Mouse (Mus musculus): ENCODE measurements at regions not wholly inside any gene's neighbourhood (a gene's known extent, or its start where the extent isn't known, plus 50 kb on each side); places are given as distances from the start of the nearest gene placed in this dataset.

DNA sequence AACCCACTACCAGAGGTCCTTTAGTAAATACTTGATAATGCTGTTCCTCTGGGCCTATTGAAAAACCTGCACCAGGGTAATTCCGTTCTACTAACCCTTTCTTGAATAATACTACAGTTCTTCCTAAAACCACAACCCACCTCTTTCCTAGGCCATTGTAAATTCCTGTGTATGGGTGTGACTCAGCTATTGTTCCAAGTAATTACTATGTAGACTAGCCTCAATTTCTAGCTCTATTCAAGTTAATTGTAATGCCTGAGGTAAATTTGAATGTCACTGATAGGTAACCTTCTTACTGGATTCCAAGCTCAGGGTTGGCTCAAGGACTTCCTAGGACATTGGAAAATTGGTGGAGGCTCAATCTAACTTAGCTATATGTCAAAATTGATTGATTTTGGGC is 185.1 kb upstream of the Slc5a7 start:
- 85% methylated on average over 1 of the region's 1 CpGs for WGBS
- H3K4me3 ChIP-seq (ENCODE audit: low read depth, low read length) = no peak overlapping the region

GRCm38 (mm10) chr17:54439910-54440309 is 141.1 kb upstream of the Slc5a7 start:
- Histone ChIP-seq H3K36me3 (replicated peaks; ENCODE audit: control insufficient read depth, insufficient read depth, low read depth, low read length) (no peaks in the 10 kb centered on the region), H3K4me2 (ENCODE audit: low read depth, low read length) (no peak overlapping the region), H3K4me1 (ENCODE audit: control insufficient read depth, insufficient read depth, low read length) (no peaks in the 10 kb centered on the region), H3K27ac (replicated peaks; ENCODE audit: low read depth, low read length) (no peak overlapping the region), H3K9ac (replicated peaks; ENCODE audit: low read length) (no peak overlapping the region), H3K27me3 (ENCODE audit: control insufficient read depth, insufficient read depth, low read length) (no peaks in the 10 kb centered on the region), H3K4me3 (ENCODE audit: low read depth, low read length) (no peak overlapping the region), H3K9me3 (replicated peaks; ENCODE audit: control insufficient read depth, low read length) (no peaks in the 10 kb centered on the region)
- no peak for DNase-seq (ENCODE audit: low spot score)
- 92% methylated on average over 3 of the region's 3 CpGs for WGBS
- no peak for ATAC-seq (replicated peaks; ENCODE audit: insufficient number of reproducible peaks, low FRiP score, low TSS enrichment, low read depth)

More for the DNA sequence above, 185.1 kb upstream of the Slc5a7 start:
- no peak overlapping the region for H3K9ac ChIP-seq (replicated peaks; ENCODE audit: low read length)
- ATAC-seq (replicated peaks; ENCODE audit: insufficient number of reproducible peaks, low FRiP score, low TSS enrichment, low read depth) (no peak), DNase-seq (ENCODE audit: low spot score) (no peak)
- H3K36me3 ChIP-seq (replicated peaks; ENCODE audit: control insufficient read depth, insufficient read depth, low read depth, low read length) = no peaks in the 10 kb centered on the region
- H3K27ac ChIP-seq (replicated peaks; ENCODE audit: low read depth, low read length) = no peak overlapping the region
- H3K4me1 ChIP-seq (ENCODE audit: control insufficient read depth, insufficient read depth, low read length) = no peaks in the 10 kb centered on the region
- no peak overlapping the region for H3K4me2 ChIP-seq (ENCODE audit: low read depth, low read length)
- H3K9me3 ChIP-seq (replicated peaks; ENCODE audit: control insufficient read depth, low read length) = no peaks in the 10 kb centered on the region
- no peaks in the 10 kb centered on the region for H3K27me3 ChIP-seq (ENCODE audit: control insufficient read depth, insufficient read depth, low read length)

DNA sequence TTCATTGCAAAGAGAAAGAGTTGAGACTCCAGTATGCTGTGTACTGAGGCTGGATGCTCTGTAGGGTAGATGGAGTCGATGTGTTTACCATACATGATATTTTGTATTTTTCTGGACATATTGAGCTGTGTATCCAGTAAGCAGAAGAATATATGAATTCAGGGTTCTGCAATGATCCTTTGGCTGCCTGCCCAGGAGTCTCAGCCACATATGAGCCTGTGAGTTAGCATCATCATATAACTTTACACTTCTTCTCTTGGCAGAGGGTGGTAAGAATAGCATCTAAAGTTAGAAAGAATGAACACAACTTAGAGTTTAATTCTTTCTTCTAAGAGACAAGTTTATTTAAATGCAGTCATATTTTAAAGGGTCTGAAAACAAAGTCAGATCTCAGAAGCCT is 139.6 kb upstream of the Slc5a7 start:
- H3K36me3 ChIP-seq (replicated peaks; ENCODE audit: control insufficient read depth, insufficient read depth, low read depth, low read length) = no peaks in the 10 kb centered on the region
- no peak overlapping the region for H3K9ac ChIP-seq (replicated peaks; ENCODE audit: low read length)
- H3K4me1 ChIP-seq (ENCODE audit: control insufficient read depth, insufficient read depth, low read length) = no peaks in the 10 kb centered on the region
- no peak overlapping the region for H3K27ac ChIP-seq (replicated peaks; ENCODE audit: low read depth, low read length)
- no peak overlapping the region for H3K4me2 ChIP-seq (ENCODE audit: low read depth, low read length)
- H3K9me3 ChIP-seq (replicated peaks; ENCODE audit: control insufficient read depth, low read length) = no peaks in the 10 kb centered on the region
- no peaks in the 10 kb centered on the region for H3K27me3 ChIP-seq (ENCODE audit: control insufficient read depth, insufficient read depth, low read length)
- WGBS = 80% methylated on average over 1 of the region's 1 CpGs
- H3K4me3 ChIP-seq (ENCODE audit: low read depth, low read length) = no peak overlapping the region
- DNase-seq (ENCODE audit: low spot score) (no peak), ATAC-seq (replicated peaks; ENCODE audit: insufficient number of reproducible peaks, low FRiP score, low TSS enrichment, low read depth) (no peak)

- Histone ChIP-seq H3K27ac (replicated peaks; ENCODE audit: low read depth, low read length) (no peak overlapping the region), H3K36me3 (replicated peaks; ENCODE audit: control insufficient read depth, insufficient read depth, low read depth, low read length) (no peaks in the 10 kb centered on the region), H3K4me3 (ENCODE audit: low read depth, low read length) (no peak overlapping the region), H3K27me3 (ENCODE audit: control insufficient read depth, insufficient read depth, low read length) (no peaks in the 10 kb centered on the region), H3K9ac (replicated peaks; ENCODE audit: low read length) (no peak overlapping the region), H3K4me2 (ENCODE audit: low read depth, low read length) (no peak overlapping the region), H3K9me3 (replicated peaks; ENCODE audit: control insufficient read depth, low read length) (no peaks in the 10 kb centered on the region), H3K4me1 (ENCODE audit: control insufficient read depth, insufficient read depth, low read length) (no peaks in the 10 kb centered on the region)
- DNase-seq (ENCODE audit: low spot score) (no peak), ATAC-seq (replicated peaks; ENCODE audit: insufficient number of reproducible peaks, low FRiP score, low TSS enrichment, low read depth) (no peak)
These were observed 131.1 kb upstream of the Slc5a7 start for GRCm38 (mm10) chr17:54429922-54430321.

DNA sequence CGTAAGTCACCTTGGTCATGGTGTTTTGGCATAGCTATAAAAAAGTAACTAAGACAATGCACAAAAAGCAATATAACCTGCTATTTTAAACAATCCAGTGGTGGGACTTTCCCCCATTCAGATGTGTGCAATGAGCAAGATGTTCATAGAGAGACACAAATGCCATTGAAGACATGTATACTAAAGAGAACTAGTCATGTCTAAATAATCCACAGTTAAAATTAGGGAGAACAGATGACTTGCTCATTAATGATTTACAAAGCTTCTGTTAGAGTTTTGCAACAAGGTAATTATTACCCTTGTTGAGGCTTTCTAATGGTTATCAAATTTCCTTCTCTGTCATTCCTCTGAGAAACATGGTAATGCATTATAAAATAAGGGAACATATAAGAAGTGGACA is 115.4 kb upstream of the Slc5a7 start:
- H3K4me3 ChIP-seq (ENCODE audit: low read depth, low read length) = no peak overlapping the region
- H3K27ac ChIP-seq (replicated peaks; ENCODE audit: low read depth, low read length) = no peak overlapping the region
- no peaks in the 10 kb centered on the region for H3K27me3 ChIP-seq (ENCODE audit: control insufficient read depth, insufficient read depth, low read length)
- ATAC-seq (replicated peaks; ENCODE audit: insufficient number of reproducible peaks, low FRiP score, low TSS enrichment, low read depth) (no peak), DNase-seq (ENCODE audit: low spot score) (no peak)
- no peak overlapping the region for H3K9ac ChIP-seq (replicated peaks; ENCODE audit: low read length)
- no peaks in the 10 kb centered on the region for H3K9me3 ChIP-seq (replicated peaks; ENCODE audit: control insufficient read depth, low read length)
- H3K36me3 ChIP-seq (replicated peaks; ENCODE audit: control insufficient read depth, insufficient read depth, low read depth, low read length) = no peaks in the 10 kb centered on the region
- H3K4me2 ChIP-seq (ENCODE audit: low read depth, low read length) = no peak overlapping the region
- no peaks in the 10 kb centered on the region for H3K4me1 ChIP-seq (ENCODE audit: control insufficient read depth, insufficient read depth, low read length)
- WGBS = 83% methylated on average over 1 of the region's 1 CpGs

DNA sequence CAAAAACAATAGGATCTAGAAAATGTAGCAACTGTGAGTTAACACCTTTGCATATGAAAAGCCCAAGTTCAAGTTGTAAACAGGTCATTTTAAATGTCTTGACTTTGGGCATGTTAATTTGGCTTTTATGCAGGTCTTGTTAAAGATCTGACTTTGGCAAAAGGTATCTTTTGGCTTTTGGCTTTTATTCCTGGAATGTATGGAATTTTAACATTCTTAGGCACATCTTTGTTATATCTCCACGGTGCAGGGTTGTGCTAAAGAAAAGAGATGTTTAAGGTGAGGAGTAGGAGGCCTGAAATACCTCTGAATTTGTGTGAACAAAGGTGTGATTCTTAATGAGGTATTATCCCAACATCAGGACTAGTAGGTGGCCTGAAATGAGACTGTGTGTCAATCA is 97.6 kb upstream of the Slc5a7 start:
- no peak for ATAC-seq (replicated peaks; ENCODE audit: insufficient number of reproducible peaks, low FRiP score, low TSS enrichment, low read depth)
- no peak overlapping the region for H3K4me3 ChIP-seq (ENCODE audit: low read depth, low read length)
- DNase-seq (ENCODE audit: low spot score) = no peak
- 72% methylated on average over 1 of the region's 1 CpGs for WGBS
- no peak overlapping the region for H3K4me2 ChIP-seq (ENCODE audit: low read depth, low read length)
- no peaks in the 10 kb centered on the region for H3K9me3 ChIP-seq (replicated peaks; ENCODE audit: control insufficient read depth, low read length)
- H3K4me1 ChIP-seq (ENCODE audit: control insufficient read depth, insufficient read depth, low read length) = no peaks in the 10 kb centered on the region
- no peaks in the 10 kb centered on the region for H3K27me3 ChIP-seq (ENCODE audit: control insufficient read depth, insufficient read depth, low read length)
- no peak overlapping the region for H3K9ac ChIP-seq (replicated peaks; ENCODE audit: low read length)
- H3K27ac ChIP-seq (replicated peaks; ENCODE audit: low read depth, low read length) = no peak overlapping the region
- no peaks in the 10 kb centered on the region for H3K36me3 ChIP-seq (replicated peaks; ENCODE audit: control insufficient read depth, insufficient read depth, low read depth, low read length)

- Histone ChIP-seq H3K4me3 (ENCODE audit: low read depth, low read length) (no peak overlapping the region), H3K4me1 (ENCODE audit: control insufficient read depth, insufficient read depth, low read length) (no peaks in the 10 kb centered on the region), H3K36me3 (replicated peaks; ENCODE audit: control insufficient read depth, insufficient read depth, low read depth, low read length) (no peaks in the 10 kb centered on the region), H3K9ac (replicated peaks; ENCODE audit: low read length) (no peak overlapping the region), H3K4me2 (ENCODE audit: low read depth, low read length) (no peak overlapping the region), H3K27ac (replicated peaks; ENCODE audit: low read depth, low read length) (no peak overlapping the region), H3K9me3 (replicated peaks; ENCODE audit: control insufficient read depth, low read length) (no peaks in the 10 kb centered on the region), H3K27me3 (ENCODE audit: control insufficient read depth, insufficient read depth, low read length) (no peaks in the 10 kb centered on the region)
- ATAC-seq (replicated peaks; ENCODE audit: insufficient number of reproducible peaks, low FRiP score, low TSS enrichment, low read depth) (no peak), DNase-seq (ENCODE audit: low spot score) (peak; percentile 75)
- WGBS = 36% methylated on average over 3 of the region's 3 CpGs
These were observed 78.7 kb upstream of the Slc5a7 start for GRCm38 (mm10) chr17:54377500-54377899.

- no peaks in the 10 kb centered on the region for H3K27me3 ChIP-seq (ENCODE audit: control insufficient read depth, insufficient read depth, low read length)
- no peak overlapping the region for H3K4me3 ChIP-seq (ENCODE audit: low read depth, low read length)
- no peak overlapping the region for H3K27ac ChIP-seq (replicated peaks; ENCODE audit: low read depth, low read length)
- H3K9me3 ChIP-seq (replicated peaks; ENCODE audit: control insufficient read depth, low read length) = no peaks in the 10 kb centered on the region
- H3K4me1 ChIP-seq (ENCODE audit: control insufficient read depth, insufficient read depth, low read length) = no peaks in the 10 kb centered on the region
- WGBS = 93% methylated on average over 2 of the region's 2 CpGs
- ATAC-seq (replicated peaks; ENCODE audit: insufficient number of reproducible peaks, low FRiP score, low TSS enrichment, low read depth) (no peak), DNase-seq (ENCODE audit: low spot score) (no peak)
- H3K4me2 ChIP-seq (ENCODE audit: low read depth, low read length) = no peak overlapping the region
- H3K36me3 ChIP-seq (replicated peaks; ENCODE audit: control insufficient read depth, insufficient read depth, low read depth, low read length) = no peaks in the 10 kb centered on the region
- H3K9ac ChIP-seq (replicated peaks; ENCODE audit: low read length) = no peak overlapping the region
These were observed 69.8 kb upstream of the Slc5a7 start for GRCm38 (mm10) chr17:54368611-54369010.

GRCm38 (mm10) chr17:54367948-54368347 is 69.1 kb upstream of the Slc5a7 start:
- Histone ChIP-seq H3K4me1 (ENCODE audit: control insufficient read depth, insufficient read depth, low read length) (no peaks in the 10 kb centered on the region), H3K27me3 (ENCODE audit: control insufficient read depth, insufficient read depth, low read length) (no peaks in the 10 kb centered on the region), H3K27ac (replicated peaks; ENCODE audit: low read depth, low read length) (no peak overlapping the region), H3K9ac (replicated peaks; ENCODE audit: low read length) (no peak overlapping the region), H3K9me3 (replicated peaks; ENCODE audit: control insufficient read depth, low read length) (no peaks in the 10 kb centered on the region), H3K4me3 (ENCODE audit: low read depth, low read length) (no peak overlapping the region), H3K4me2 (ENCODE audit: low read depth, low read length) (no peak overlapping the region), H3K36me3 (replicated peaks; ENCODE audit: control insufficient read depth, insufficient read depth, low read depth, low read length) (no peaks in the 10 kb centered on the region)
- ATAC-seq (replicated peaks; ENCODE audit: insufficient number of reproducible peaks, low FRiP score, low TSS enrichment, low read depth) = no peak
- DNase-seq (ENCODE audit: low spot score) = no peak
- WGBS = 70% methylated on average over 2 of the region's 2 CpGs
